Mouse (Mus musculus) subcutaneous adipose tissue, adult 2 months (tissue): ENCODE results near the gene Ephb2. TPM values are rescaled to one million over a fixed set of nuclear protein-coding genes. Genes with fewer than 3 reads are reported as not detected.

Experiments used
- polyA plus RNA-seq: library from polyadenylated mRNA; depleted of rRNA; stranded (reverse); fragments of >200 nt; gene quantifications from 2 replicates; pipeline ENCODE4 v1.2.3, GENCODE M21; 2012; ENCODE audit warnings: low replicate concordance; rRNA removed

Ephb2 gene
- polyA plus RNA-seq, result 28.6 and 78.8 TPM in 2 replicates

GRCm38 (mm10) chr4:136835621-136836386 is at the start of gene Ephb2:
Gene Ephb2 (minus strand): TSS chr4:136835988.

DNA sequence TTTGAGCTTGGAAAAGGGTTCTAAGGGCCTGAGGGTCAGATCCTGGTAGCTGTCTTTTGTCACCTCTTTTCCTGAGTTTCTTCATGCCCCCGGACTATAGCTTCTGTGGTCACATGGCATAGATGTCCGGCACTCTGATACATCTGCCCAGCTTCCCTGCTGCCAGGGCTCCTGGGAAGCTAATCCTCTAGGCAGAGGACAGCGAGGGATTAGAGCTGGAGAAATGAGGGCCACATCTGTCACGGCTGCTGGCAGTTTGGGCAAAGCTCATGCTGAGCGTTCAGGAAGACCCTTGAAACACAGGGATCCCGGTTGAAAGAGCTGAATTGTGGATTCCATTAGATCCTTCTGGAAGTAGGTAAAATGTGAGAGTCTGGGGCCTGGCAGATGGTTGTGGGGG is 213.4 kb downstream of the Ephb2 start, which contains the start of gene Lactbl1:
Gene Lactbl1, plus strand, starts transcription at position 234 of the 400 bp plus-strand sequence.

DNA sequence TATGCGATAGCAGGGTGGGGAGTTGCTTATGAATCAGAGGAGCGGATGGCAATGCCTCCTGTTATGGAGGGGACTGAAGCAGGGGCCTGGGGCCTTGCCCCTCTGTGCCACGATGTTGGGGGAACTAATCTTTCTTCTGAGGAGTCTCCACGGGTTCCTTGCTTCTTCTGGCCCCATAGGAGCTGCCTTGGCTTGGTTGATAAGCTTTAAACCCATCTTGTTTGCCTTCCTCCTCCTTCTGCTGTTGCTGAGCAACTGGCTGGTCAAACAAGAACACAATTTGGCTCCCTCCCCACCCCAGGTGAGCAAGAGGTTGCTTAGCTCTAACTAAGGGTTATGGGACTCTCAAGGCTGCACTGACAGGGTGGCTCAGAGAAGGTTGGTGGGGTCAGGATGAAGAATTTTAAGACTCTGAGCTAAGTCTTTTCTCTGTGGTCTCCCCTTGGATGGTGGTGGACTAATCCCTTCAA is 225.4 kb downstream of the Ephb2 start, which contains the start of gene Tex46:
Gene Tex46, plus strand, starts transcription at position 51 of the 470 bp plus-strand sequence.

DNA sequence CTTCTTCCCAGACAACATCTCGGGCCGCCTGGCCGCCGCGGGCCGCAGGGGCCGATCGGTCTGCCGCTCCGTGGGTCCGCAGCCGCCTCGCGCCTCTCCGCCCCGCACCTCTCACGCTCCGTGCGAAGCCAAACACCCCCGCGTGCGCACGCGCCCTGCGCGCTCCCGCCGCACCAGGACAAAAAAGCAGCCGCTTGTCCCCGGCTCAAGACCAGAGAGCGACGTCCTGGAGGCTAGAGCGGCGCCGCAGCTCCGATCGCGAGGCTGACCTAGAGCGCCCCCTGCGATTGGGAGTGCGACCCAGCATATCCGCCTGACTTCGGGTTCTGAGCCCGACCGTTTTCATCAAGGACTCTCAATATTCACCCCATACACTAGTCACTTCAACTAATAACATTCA is 233.2 kb downstream of the Ephb2 start, which contains the start of gene Kdm1a:
Gene Kdm1a, minus strand, starts transcription at position 156 of the 400 bp plus-strand sequence.

Other genes starting within 250 kb of the Ephb2 start
- 24.4 and 42.8 TPM in 2 replicates for gene Kdm1a, start 233.3 kb downstream of the Ephb2 start, polyA plus RNA-seq
- gene Tex46, start 225.6 kb downstream of the Ephb2 start, polyA plus RNA-seq, result not detected in 2 replicates
- 0.03 TPM in 1 of 2 replicates, not detected in the other for gene Lactbl1, start 213.4 kb downstream of the Ephb2 start, polyA plus RNA-seq
- 252 and 358 TPM in 2 replicates for gene C1qb, start 50.2 kb upstream of the Ephb2 start, polyA plus RNA-seq
- 222 and 299 TPM in 2 replicates for gene C1qc, start 57.1 kb upstream of the Ephb2 start, polyA plus RNA-seq
- gene C1qa, start 62.8 kb upstream of the Ephb2 start, polyA plus RNA-seq, result 161 and 229 TPM in 2 replicates
- gene Epha8, start 120.8 kb upstream of the Ephb2 start, polyA plus RNA-seq, result 2.8 TPM in 1 of 2 replicates, not detected in the other
- 6.9 and 15.0 TPM in 2 replicates for gene Zbtb40, start 212.8 kb upstream of the Ephb2 start, polyA plus RNA-seq